Mouse (Mus musculus): ENCODE measurements around the gene Acvr2b. TPM values are rescaled to one million over a fixed set of nuclear protein-coding genes. Genes with fewer than 3 reads are reported as not detected.

Acvr2b gene
- polyA plus RNA-seq (2015; fragmentation: Nextera tagmentation; extraction: Ambion mirVana): 10.6 and 16.6 TPM in 2 replicates

GRCm38 (mm10) chr9:119401801-119402214 lies at the start of gene Acvr2b:
Acvr2b (plus strand) TSS chr9:119402118.

GRCm38 (mm10) chr9:119357331-119358057 lies 44.4 kb upstream of the Acvr2b start, which contains the start of gene Xylb:
Xylb (plus strand) TSS chr9:119357381.

GRCm38 (mm10) chr9:119365284-119365683 lies 36.6 kb upstream of the Acvr2b start, which contains the start of gene Slc22a14:
Slc22a14 (minus strand) TSS chr9:119365553.

GRCm38 (mm10) chr9:119444738-119445429 lies 43.0 kb downstream of the Acvr2b start, which contains the start of gene Exog:
Exog (plus strand) TSS chr9:119444943.

Other genes starting within 250 kb of the Acvr2b start
- gene Acaa1b, start 245.0 kb upstream of the Acvr2b start, polyA plus RNA-seq (2015; fragmentation: Nextera tagmentation; extraction: Ambion mirVana): 11.8 and 14.9 TPM in 2 replicates
- gene Gm47289, start 243.0 kb upstream of the Acvr2b start, polyA plus RNA-seq (2015; fragmentation: Nextera tagmentation; extraction: Ambion mirVana): not detected in 2 replicates
- 0.19 TPM in 1 of 2 replicates, not detected in the other for gene Slc22a13, start 193.0 kb upstream of the Acvr2b start, polyA plus RNA-seq (2015; fragmentation: Nextera tagmentation; extraction: Ambion mirVana)
- gene Oxsr1, start 79.7 kb upstream of the Acvr2b start, polyA plus RNA-seq (2015; fragmentation: Nextera tagmentation; extraction: Ambion mirVana): 6.9 and 7.5 TPM in 2 replicates
- gene Acaa1a, start 62.4 kb upstream of the Acvr2b start, polyA plus RNA-seq (2015; fragmentation: Nextera tagmentation; extraction: Ambion mirVana): 92.9 and 125 TPM in 2 replicates
- gene Myd88, start 60.7 kb upstream of the Acvr2b start, polyA plus RNA-seq (2015; fragmentation: Nextera tagmentation; extraction: Ambion mirVana): 34.7 and 35.9 TPM in 2 replicates
- gene Xylb, start 44.7 kb upstream of the Acvr2b start, polyA plus RNA-seq (2015; fragmentation: Nextera tagmentation; extraction: Ambion mirVana): 2.1 and 3.4 TPM in 2 replicates
- gene Slc22a14, start 36.6 kb upstream of the Acvr2b start, polyA plus RNA-seq (2015; fragmentation: Nextera tagmentation; extraction: Ambion mirVana): 0.36 and 0.50 TPM in 2 replicates
- gene Exog, start 42.8 kb downstream of the Acvr2b start, polyA plus RNA-seq (2015; fragmentation: Nextera tagmentation; extraction: Ambion mirVana): 6.9 and 7.5 TPM in 2 replicates
- 0.08 and 0.14 TPM in 2 replicates for gene Scn5a, start 176.9 kb downstream of the Acvr2b start, polyA plus RNA-seq (2015; fragmentation: Nextera tagmentation; extraction: Ambion mirVana)

Measured in adrenal gland, postnatal 0 days (tissue).